Comparison of ENCODE assay signal across 12 mouse cellular contexts in genomic region chr5:107079920-107080319, GRCm38 (mm10).
DNase-seq lines count a peak whose midpoint lies in the region; ATAC-seq lines count a peak whose summit lies in the region.
"Had no signal": no experiment of that assay in that cellular context is flagged by ENCODE, and none has a peak within 500 bp of the region (broad histone marks: within the 10 kb centered on the region; RNA-seq: fewer than 3 reads in every experiment).

No protein-coding gene starts in this region.

- H3K4me3 ChIP-seq in liver, embryonic 12.5 days, result no peak overlapping the region
- no peak overlapping the region for H3K4me3 ChIP-seq in intestine, embryonic 15.5 days (replicated peaks)
- H3K4me3 ChIP-seq: midbrain, embryonic 13.5 days had no signal

- no peak overlapping the region for H3K9ac ChIP-seq in liver, embryonic 12.5 days
- no peak overlapping the region for H3K9ac ChIP-seq in intestine, embryonic 15.5 days
- H3K9ac ChIP-seq: liver, postnatal 0 days; midbrain, embryonic 13.5 days had no signal

- H3K4me2 ChIP-seq in liver, embryonic 12.5 days, result no peak overlapping the region
- H3K4me2 ChIP-seq in intestine, embryonic 15.5 days (replicated peaks), result no peak overlapping the region
- H3K4me2 ChIP-seq: midbrain, embryonic 13.5 days had no signal

- H3K27ac ChIP-seq in liver, embryonic 12.5 days, result 0 out of 2 replicates have a peak overlapping the region, but pooled peaks have one; percentile 5
- no peak overlapping the region for H3K27ac ChIP-seq in intestine, embryonic 15.5 days
- H3K27ac ChIP-seq: midbrain, embryonic 13.5 days had no signal

- H3K4me1 ChIP-seq in liver, embryonic 12.5 days, result peaks cover 19% of the 10 kb centered on the region
- peaks cover 21% of the 10 kb centered on the region for H3K4me1 ChIP-seq in intestine, embryonic 15.5 days (replicated peaks)

- 27% methylated on average over 8 of the region's 8 CpGs for WGBS in liver, embryonic 12.5 days (ENCODE audit: insufficient replicate concordance)
- WGBS in intestine, embryonic 15.5 days, result 44% methylated on average over 8 of the region's 8 CpGs

- H3K27me3 ChIP-seq in liver, embryonic 12.5 days (replicated peaks), result no peaks in the 10 kb centered on the region
- H3K27me3 ChIP-seq in intestine, embryonic 15.5 days (replicated peaks), result no peaks in the 10 kb centered on the region
- H3K27me3 ChIP-seq: midbrain, embryonic 13.5 days had no signal

- DNase-seq in liver (no peak), MN1 (ENCODE audit: low spot score) (peak; percentile 25)
- peak; percentile 18 to 22 for DNase-seq in thymus, postnatal 10 days (ENCODE audit: low spot score in 2 of 2)
- DNase-seq in embryo, embryonic 10.5 days (ENCODE audit: low spot score), result no peak
- DNase-seq: cerebellum, adult 2 months; kidney, postnatal 4 days; liver, postnatal 0 days; spleen, adult 18-20 months had no signal

- no peaks in the 10 kb centered on the region for H3K36me3 ChIP-seq in liver, embryonic 12.5 days
- H3K36me3 ChIP-seq in intestine, embryonic 15.5 days, result no peaks in the 10 kb centered on the region
- H3K36me3 ChIP-seq: midbrain, embryonic 13.5 days had no signal

- ATAC-seq in liver, embryonic 12.5 days, result no peak
- ATAC-seq in intestine, embryonic 15.5 days, result peak; percentile 13; the same call in 1 of the 2 replicates
- no peak for ATAC-seq in erythroid progenitor cell, adult 5-6 weeks (replicated peaks; ENCODE audit: low FRiP score, poor library complexity, severe bottlenecking)
- ATAC-seq: liver, postnatal 0 days had no signal

- H3K9me3 ChIP-seq in liver, embryonic 12.5 days (replicated peaks), result no peaks in the 10 kb centered on the region
- no peaks in the 10 kb centered on the region for H3K9me3 ChIP-seq in intestine, embryonic 15.5 days
- H3K9me3 ChIP-seq: midbrain, embryonic 13.5 days had no signal

Comparison
In these comparisons a context has a peak if more than half of its experiments do, and no peak if none do; other contexts are left out.
1. DNase-seq: peak in MN1 (single experiment) and thymus, postnatal 10 days (2 of 2); none in liver (single experiment) and embryo, embryonic 10.5 days (single experiment).